Mouse (Mus musculus) lung, postnatal 0 days (tissue): ENCODE results near the gene Map3k20.

Source experiments
- CTCF ChIP-seq: IDR thresholded peaks from 2 replicates; pipeline ENCODE4 v1.5.1; 2016; ENCODE audit warnings: antibody characterized with exemption, mild to moderate bottlenecking
- EP300 ChIP-seq: IDR thresholded peaks from 2 replicates; pipeline ENCODE4 v1.6.1; 2016; ENCODE audit warnings: antibody characterized with exemption, mild to moderate bottlenecking, control low read depth

DNA sequence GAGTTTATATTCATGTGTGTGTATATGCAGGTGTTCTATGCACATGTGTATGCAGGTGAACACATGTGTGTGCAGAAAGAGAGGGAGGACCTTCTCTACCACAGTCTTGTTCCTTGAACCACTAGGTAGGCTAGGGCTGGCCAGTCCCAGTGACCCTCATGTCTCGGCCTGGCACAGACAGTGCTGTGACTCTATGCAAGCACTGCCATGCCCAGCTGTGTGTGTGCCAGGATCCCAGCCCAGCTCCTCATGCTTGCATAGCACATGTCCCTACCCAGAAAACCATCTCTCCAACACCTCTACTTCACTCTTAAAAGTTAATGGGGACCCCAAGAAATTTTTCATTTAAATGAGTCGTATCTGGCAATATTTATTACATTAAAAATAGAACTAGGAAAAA, 106.3 kb downstream of the Map3k20 start:
- TF ChIP-seq CTCF (no peak), EP300 (no peak)
